Mouse (Mus musculus) CD8-positive naive resting alpha-beta T cell, adult 2 months (primary cell): ENCODE data around the gene Dnajb1.

Source experiments
- DNase-seq, 2 experiments: peaks; one replicate each; pipeline ENCODE4 v3.0.0; 2022; ENCODE audit warnings: low read depth in 2 of 2, low spot score in 2 of 2

Gene Dnajb1

DNA sequence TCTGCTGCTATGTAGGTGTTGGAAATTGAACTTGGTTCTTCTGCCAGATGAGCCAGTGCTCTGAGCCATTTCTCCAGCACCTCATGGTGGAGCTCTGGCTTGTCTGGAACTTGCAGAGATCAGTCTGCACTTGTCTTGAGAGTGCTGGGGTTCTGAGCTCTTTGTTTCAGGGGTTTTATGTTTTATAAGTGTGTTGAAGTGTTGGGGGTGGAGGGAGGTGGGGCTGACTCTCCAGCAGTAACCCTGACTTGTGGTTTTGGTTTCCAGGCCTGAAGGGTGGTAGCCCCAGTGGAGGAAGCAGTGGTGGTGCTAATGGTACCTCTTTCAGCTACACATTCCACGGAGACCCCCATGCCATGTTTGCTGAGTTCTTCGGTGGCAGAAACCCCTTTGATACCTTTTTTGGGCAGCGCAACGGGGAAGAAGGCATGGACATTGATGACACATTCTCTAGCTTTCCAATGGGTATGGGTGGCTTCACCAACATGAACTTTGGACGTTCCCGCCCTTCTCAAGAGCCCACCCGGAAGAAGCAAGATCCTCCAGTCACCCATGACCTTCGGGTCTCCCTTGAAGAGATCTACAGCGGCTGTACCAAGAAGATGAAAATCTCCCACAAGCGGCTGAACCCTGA is 1.7 kb downstream of the Dnajb1 start:
- no peak for DNase-seq

DNA sequence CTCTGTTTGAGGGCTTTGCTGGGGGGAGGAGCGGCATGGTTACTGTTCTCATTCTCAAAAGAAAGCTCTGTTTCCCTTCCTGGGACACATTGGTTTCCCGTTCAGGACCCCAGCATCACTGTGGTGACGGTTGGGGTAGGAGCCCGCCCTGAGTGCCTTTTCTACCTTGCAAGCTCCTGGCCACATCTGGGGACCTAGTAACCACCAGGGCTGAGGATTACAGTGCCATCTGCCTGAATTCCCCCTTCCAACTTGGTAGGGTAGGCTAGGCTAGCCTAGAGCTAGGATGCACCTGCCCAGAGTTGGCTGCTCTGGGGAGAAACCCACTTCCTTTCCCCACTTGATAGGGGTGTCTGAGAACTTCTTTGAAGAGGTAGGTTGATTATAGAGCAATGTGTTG is 3.9 kb downstream of the Dnajb1 start:
- DNase-seq: peak; percentile 58

DNA sequence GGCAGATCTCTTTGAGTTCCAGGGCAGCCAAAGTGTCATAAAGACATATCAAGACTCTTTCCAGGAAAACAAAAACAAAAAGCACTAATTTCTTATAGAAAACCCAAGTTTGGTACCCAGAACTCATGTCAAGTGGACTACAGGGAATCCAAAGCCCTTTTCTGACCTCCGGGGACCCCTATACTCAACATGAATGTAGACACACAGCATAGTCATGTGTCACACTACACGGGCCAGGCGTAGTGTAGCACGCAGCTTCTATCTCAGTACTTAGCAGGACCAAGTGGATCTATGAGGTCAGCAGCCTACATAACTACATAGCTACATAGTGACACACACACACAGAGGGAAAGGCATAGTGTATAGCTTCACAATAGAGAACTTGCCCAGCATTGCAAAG is 5.7 kb downstream of the Dnajb1 start:
- DNase-seq: no peak

DNA sequence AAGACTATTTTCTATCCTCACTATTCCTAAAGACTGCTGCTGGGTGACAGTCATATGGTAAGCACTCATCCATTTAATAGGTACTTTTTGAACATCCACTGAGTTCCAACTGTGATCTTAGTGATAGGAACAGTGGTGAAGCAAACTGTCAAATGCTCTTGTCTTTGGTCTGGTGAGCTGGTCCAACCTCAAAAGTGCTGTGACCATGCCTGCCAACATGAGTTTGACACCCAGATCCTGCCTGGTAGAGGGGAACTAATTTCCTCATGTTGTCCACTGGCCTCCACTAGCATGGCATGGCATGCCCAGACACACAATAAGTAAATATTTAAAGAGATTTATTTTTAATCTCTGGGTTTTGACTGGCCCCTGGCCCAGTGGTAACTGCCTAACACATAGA is 8.6 kb downstream of the Dnajb1 start:
- no peak for DNase-seq

DNA sequence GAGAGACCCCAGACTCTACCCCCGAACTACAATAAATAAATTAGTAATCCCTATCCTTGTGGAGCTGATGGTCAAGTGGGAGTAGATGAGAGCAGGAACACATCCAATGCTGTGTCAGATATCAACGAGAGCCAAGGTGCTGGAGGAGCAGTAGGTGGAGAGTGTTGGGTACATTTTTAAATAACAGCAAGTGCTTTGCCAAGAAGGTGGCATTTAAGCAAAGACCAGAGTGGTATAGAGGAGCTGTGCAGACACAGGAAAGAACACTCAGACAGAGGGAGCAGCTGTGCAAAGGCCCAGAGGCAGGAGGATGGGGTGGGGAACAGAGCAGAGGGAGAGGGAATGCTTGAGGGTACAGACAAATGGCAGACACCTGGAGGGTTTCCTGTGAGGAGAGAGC is 9.1 kb downstream of the Dnajb1 start:
- no peak for DNase-seq

DNA sequence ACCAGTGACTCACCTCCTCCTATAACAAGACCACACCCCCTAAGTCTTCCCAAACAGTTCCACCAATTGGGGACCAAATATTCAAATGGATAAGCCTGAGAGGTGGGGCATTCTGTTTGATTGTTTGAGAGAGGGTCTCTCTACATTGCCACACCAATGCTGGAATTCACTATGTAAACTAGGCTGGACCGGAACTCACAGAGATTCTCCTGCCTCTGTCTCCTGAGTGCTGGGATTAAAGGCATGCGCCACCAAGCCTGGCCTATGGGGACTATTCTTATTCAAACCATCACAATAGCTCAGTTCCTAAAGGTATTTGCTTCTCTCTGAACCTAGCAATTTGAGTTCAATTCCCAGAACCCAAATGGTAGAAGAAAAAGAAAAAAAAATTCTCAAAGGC is 10.6 kb downstream of the Dnajb1 start:
- DNase-seq: no peak

DNA sequence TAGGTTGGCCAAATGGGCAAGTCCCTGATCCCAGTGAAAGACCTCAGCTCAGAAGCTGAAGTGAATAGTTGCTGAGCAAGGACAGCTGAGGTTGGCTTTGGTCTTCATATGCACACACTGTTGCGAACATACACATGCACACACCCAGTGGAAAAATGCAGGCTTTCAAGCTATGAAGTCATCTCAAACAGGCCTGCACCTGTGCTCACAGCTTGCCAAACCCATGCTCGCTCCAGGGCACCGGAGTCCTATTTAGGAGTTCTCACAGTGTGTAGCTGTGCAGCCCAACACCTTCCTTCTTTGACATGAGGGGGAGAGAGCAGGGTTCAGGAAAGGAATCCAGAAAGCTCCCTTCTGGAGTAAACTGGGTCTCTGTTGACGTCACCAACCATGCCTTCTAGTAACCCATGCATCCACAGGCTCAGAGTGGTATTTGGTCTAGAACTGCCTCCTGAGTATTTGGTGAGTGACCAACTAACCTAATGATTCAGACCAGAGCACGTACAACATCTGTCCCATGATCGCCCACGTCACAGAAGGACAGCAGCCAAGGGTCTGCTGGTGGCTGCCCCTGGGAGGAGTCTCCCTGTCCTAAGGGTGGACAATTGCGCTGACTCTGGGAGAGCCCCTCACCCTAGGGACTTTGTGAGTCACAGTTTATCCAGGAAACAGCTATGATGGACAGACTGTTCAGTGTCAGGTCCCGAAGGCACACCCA is 11.7 kb downstream of the Dnajb1 start:
- DNase-seq: no peak

DNA sequence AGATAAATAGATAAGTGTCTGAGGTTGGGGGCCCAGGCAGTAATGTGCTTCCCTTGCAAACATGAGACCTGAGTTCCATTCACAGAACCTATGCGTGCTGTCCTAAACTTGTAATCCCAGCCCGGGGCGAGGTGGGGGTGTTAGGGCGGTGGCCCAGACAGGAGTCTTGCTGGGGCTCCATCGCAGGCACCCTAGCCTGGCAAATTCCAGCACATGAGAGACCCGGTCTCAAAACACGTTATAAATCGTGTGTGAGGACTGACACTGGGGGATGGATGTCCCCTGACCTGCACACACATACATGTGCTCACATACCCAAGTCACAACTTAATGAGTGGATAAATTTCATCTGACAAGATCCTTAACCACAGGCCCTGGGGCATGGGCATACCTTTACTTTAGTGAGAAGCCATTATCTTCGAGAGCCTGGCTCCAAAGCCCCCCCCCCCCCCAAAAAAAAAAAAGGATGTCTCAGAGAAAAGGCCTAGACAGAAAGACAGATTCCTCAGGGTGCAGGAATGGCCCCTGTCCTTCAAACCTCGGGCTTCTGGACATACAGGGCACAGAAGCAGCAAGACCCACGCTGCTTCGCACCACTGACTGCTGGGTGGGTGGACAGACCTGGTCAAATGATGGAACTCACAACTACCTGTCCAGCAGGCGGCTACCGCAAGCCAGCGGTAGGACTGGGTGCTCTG is 13.8 kb downstream of the Dnajb1 start:
- no peak for DNase-seq

DNA sequence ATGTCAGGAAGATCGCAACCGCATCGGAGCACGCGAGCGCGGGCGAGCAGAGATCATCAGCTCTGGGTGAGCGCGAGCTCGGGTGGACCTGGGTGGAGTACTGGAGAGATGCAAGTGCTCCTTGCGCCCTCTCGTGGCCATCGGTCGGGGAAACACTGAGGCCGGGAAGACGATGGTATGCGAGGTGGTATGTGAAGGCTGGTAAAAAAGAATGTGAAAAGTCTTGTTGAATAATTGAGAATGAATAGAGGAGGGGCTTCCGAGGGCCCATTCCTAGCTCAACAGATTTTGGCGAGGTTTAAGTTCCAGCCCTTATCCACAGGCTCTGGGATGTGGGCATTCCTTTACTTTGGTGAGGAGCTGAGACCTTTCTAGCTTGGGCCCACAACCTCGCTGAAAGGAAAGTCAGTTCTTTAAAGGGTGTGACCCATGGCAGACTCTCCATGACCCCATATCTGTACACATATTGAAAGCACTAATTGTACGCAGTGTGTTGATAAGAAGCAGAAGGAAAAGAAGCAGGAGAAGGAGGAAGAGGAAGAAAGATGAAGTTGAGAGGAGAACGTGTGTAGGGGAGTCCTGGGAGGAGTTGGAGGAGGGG is 14.5 kb downstream of the Dnajb1 start:
- DNase-seq: peak; percentile 85 to 88

DNA sequence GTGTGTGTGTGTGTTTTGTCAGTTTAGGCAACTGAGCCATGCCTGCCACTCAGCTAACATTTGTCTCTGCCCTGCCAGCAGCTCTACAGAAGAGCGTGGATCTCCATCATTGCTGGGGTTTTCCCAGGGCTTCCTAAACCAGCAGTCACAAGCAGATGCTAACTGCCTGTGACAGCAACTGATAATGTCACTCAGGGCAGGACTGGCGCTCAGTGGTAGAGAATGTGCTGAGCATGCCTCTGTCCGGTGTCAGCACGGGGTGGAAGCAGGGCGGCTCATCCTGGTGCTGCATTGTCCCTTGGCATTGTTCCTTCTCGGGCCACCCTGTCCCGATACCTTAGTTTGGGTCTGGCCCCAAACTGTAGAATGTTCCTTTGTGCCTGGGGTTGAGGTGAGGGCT is 15.6 kb downstream of the Dnajb1 start:
- no peak for DNase-seq

DNA sequence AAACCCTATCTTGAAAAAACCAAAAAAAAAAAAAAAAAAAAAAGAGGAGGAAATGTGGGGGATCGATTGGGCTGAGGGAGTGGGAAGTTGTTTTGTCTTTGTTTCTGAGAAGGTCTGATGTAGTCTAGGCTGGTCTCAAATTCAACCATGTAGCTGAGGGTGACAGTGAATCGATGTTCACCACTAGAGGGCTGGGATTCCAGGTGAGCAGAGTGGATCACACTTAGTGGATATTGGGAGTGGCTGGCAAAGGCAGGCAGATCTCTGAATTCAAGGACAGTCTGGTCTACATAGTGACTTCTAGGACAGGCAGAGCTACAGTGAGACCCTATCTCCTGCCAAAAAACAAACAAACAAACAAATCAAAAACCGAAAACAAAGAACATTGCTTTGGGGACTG is 16.7 kb downstream of the Dnajb1 start:
- no peak for DNase-seq

DNA sequence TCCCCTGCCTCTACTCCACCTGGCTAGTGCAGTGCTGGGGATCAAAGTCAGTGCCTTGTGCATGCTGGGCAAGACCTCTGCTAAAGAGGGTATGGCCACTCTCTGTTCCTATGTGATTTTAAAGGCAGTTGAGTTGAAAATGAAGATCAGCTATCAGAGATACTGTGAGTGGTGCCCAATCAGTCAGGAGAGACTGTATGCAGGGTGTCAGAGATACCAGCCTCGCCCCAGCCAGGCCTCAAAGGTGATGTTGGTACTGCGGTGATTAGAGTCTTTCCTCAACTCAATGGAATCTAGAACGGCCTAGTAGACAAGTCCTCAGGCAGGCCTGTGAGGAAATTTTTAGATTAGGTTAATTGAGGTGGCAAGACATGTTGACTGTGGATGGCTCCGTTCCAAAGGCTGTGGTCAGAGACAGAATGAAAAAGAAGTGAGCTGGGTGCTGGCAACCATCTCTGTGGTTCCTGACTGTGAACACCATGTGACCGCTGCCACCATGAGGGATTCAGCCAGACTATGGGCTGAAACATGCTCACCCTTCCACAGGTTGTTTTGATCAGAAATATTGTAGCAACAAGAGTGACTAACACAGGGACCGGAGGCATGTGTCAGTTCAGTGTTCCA is 17.8 kb downstream of the Dnajb1 start:
- DNase-seq: no peak

DNA sequence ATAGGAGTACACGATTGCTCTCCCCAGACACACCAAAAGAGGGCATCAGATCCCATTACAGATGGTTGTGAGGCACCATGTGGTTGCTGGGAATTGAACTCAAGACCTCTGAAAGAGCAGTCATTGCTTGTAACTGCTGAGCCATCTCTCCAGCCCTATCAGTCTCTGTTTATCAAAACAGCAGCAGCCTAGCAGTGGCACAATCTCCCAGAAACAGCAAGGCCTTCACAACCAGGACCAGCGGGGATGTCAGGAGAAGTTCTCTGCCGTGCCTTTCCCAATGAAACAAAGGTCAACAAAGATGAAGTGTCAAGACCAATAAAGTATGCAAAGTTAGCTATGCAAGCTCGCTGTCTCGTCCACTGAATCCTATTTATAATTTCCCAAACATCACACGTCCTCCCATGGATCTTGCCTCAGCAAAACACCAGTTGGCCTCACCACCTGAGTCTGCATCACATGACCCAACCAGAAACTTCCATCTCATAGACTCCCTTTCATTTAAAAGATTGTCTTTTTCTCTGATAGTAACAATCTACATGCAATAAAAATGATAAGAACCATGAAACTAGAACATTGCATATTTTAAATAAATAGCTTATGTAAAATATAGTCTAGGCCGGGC is 24.2 kb downstream of the Dnajb1 start:
- no peak for DNase-seq

DNA sequence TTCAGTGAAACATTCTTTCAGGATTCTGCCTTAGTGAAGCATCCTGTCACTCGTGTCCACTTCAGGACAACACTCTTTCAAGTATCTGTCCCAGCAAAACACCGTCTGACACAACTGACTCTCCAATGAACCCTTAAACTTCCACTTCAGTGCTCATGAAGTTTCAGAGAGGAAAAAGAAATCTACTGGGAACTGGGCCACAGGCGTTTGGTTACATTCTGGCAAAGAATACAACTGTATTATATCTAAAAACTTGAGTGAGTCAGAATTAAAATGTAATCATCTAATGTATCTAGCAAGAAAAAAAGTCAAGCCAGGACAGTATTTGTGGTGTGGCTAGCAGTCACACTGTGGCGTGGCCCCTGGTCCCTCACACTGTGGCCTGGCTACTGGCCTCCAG is 30.9 kb downstream of the Dnajb1 start:
- DNase-seq: no peak

DNA sequence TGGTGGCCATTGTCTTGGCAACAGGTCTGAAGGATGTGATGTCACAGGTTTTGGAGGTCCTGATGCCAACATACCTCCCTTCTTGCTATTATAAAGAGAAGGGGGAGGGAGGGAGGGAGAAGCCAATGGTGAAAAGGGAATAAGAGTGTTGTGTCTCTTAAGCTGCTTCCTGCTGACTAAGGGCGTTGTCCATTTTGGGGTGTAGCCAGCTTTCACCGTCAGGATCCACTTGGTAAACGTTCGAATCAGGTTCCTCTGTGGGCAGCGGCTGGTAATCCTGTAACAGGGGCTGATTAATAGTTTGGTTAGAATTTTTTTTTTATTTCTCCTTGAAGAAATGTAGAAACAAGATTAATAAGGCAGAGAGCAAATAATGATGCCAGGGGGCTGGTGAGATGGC is 31.7 kb downstream of the Dnajb1 start:
- DNase-seq: no peak

DNA sequence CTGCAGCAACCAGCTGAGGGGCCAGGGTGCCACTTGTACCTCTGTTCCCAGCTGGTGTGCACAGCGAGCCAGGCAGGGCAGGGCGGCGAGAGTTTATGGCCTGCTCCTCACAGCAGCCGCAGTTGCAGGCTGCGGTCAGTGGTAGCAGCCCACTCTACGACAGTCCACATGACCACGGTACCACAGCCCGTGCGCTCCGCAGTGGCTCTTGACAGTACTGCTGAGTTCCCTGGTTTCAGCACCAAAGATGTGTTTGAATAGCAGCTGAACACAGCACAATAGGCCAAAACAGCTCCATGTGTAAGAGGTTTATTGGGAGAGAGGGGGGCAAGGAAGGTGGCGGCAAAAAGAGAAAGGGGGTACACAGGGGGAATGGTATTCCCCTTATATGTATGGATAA is 39.5 kb downstream of the Dnajb1 start:
- DNase-seq: no peak

DNA sequence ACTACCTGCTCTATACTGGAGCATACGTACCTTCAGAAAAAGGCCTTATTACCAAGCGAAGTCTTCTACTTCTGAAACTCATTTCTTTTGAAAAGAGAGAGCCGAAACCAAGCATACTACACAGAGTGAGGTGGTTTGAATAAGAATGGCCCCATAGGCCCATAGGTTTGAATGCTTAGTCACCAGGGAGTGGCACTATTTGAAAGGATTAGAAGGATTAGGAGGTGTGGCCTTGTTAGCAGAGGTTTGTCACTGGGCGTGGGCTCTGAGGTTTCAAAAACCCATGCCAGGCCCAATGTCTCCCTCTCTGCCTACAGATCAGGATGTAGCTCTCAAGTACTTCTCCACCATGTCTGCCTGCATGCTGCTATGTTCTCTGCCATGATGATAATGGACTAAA is 40.0 kb downstream of the Dnajb1 start:
- DNase-seq: no peak

DNA sequence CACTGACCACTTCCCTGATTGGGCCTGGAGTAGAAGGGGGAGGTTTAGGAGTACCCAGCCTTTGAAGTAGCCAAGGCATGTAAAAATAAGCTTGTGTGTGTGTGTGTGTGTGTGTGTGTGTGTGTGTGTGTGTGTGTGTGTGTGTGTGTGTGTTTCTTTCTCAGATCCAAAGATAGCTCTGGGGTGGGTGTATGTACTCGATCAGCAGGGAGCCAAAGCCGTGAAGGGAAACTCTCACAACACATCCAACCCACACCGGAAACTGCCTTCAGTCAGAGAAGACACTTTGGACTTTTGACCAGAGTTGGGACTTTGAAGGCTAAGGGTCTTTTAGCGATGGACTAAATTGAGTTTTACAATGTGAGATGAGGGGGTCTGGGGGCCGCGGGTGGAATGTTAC is 41.7 kb downstream of the Dnajb1 start:
- no peak for DNase-seq

DNA sequence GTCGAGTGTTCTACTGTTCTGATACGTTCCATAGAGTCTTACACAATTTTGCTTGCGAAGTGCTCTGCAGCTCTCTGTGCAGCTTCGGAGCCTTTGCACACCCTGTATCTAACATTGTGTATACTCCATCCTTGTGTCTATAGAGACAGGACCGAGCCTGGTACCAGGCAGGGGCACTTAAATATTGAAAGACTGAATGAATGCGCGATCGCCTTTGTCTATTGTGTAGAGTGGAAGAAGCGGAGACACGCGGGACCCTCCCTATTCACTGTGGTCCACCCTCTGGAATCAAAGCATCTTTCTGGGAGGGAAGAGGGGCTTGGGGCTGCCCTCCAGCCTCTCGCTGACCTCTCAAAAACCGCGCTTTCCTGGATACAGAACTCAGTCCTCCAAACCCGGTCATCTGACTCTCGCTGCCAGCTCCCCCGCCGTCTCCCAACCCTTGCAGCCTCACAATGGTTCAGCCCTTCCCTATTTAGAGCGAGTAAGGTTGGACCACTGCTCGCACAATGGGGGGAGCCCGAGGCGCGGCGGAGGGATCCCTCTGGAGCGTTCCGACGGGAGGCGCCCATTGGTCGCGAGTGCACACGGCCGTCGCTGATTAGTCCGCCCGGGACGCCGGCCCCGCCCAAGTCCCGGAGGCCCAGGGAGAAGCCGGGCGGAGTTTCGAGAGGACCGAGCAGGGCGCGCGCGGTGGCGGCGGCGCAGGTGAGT is 44.2 kb downstream of the Dnajb1 start, which contains the start of gene Gipc1:
Gene Gipc1 (plus strand): TSS at position 648 of the 714 bp plus-strand sequence.
- peak; percentile 95 for DNase-seq
